Mouse (Mus musculus) brain, embryonic 18.5 days (tissue): Measurements from ENCODE around the gene Apbb2.
"Not testable (repeated sequence)": the region's sequence is repeated elsewhere in the genome, so short reads cannot be mapped to it uniquely, and the experiment has no call there.

Source experiments
- DNase-seq: peaks from one replicate; pipeline ENCODE4 v3.0.0-alpha.2; 2012; ENCODE audit warnings: low read depth, low spot score

Gene Apbb2

GRCm38 (mm10) chr5:66302085-66302815 lies 316.3 kb downstream of the Apbb2 start:
- DNase-seq = no peak

GRCm38 (mm10) chr5:66300576-66300975 lies 318.0 kb downstream of the Apbb2 start:
- DNase-seq = no peak

DNA sequence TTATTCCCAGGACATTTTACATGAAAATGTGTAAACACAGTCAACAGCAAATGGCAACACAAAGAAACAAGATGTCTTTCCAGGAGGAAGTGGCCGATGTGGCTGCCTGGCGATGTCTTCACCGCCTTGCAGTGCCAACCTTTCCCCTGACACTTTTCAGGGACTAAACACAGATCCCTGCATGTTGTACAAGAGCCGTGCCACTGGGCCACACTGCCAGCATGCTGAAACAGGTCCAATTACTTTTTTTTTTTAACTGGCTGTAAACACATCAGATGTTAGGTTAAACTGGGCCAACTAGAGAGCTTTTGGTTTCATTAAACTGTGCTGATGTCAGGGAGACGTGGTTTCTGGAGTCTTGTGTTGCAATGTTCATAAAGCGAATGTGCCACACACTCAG lies 319.7 kb downstream of the Apbb2 start:
- no peak for DNase-seq

GRCm38 (mm10) chr5:66296116-66296515 lies 322.5 kb downstream of the Apbb2 start:
- no peak for DNase-seq

GRCm38 (mm10) chr5:66294952-66295351 lies 323.6 kb downstream of the Apbb2 start:
- DNase-seq = no peak

DNA sequence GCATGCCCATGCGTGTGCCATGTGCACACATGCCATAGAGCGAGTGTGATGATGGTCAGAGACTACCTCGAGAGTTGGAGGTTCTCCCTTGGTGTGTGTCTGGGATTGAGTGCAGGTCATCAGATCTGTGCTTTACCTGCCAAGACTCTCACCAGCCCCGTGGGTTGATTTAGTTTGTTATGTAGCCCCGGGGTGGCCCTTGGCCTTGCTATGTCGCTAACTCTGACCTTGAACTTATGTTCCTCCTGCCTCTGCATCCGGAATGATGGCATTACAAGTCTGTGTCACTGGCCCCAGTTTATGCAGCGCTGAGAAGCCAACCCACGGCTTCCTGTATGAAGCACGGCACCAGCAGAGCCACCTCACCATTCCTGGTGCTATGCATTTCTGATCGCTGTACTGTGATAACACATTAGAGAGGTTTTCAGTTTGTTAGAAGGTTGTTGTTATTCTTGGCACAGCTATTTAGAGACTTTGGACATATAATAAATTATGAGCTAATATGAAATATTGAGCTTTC lies 324.4 kb downstream of the Apbb2 start:
- DNase-seq = no peak

DNA sequence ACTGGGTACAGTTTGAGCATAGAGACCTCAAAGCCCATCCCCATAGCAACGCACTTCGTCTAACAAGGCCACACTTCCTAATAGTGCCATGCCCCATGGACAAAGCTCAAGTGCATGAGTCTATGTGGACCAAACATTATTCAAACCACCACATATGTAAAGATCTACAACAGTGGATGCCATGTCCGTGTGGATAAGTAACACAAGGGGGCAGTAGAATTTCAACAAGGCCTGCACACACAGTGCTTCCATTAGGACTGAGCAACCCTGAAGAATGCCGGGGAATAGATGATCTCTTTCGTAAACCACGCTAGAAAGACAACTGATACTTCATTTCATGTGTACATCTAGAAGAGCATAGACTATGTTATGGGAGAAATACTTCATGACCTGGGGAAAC lies 337.8 kb downstream of the Apbb2 start:
- DNase-seq = no peak

DNA sequence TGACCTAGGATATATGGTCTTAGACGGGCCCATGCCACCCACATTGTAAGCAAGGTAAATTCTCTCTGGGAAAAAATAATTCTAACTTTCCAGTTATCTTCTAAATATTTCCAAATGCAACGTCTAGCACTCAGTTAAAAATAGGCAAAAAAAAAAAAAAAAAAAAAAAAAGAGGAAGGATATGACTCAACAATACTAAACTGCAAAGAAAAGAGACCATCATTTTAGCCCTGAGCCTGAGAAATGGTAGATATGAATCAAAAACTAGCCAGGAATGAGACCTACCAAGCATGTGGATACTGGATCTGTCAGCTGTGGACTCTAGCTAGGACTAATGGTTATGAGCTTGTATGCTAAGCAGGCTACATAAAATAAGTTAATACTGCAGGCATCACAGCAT lies 338.9 kb downstream of the Apbb2 start:
- DNase-seq = no peak

GRCm38 (mm10) chr5:66274417-66274816 lies 344.2 kb downstream of the Apbb2 start:
- DNase-seq = no peak

- DNase-seq = no peak
These were observed 347.4 kb downstream of the Apbb2 start for GRCm38 (mm10) chr5:66271141-66271540.

- DNase-seq = no peak
These were observed 349.0 kb downstream of the Apbb2 start for GRCm38 (mm10) chr5:66269616-66270015.

DNA sequence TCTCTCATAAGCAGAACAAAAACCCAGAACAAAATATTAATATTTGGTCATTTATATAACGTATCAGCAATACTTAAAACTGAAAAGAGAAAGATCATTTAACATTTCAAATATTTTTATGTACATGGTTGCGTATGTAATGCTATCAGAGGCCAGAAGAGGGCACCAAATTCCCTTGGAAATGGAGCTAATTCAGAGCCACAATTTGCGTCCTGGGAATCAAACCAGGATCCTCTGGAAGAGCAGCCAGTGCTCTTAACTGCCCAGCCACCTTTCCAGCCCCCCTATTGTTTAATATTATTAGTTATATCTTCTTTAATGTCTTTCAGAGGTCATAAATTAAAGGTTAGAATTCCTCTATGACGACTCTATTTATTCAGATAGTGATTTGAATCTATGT lies 355.2 kb downstream of the Apbb2 start:
- no peak for DNase-seq

DNA sequence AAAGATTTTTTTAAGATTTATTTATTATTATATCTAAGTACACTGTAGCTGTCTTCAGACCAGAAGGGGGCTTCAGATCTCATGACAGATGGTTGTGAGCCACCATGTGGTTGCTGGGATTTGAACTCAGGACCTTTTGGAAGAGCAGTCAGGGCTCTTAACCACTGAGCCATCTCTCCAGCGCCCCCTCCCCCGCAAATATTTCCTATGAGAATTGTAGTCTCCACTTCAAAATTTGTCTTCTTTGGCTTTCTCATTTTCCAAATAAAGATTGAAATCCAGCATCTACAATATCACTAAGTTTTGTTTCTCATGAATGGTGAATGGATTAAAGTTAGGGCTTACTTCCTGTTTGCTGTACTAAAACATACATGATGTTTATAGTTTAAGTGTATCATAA lies 356.1 kb downstream of the Apbb2 start:
- no peak for DNase-seq

GRCm38 (mm10) chr5:66259756-66260448 lies 358.7 kb downstream of the Apbb2 start, which contains the start of gene Nsun7:
TSS of gene Nsun7 (plus strand) at chr5:66259897.
- DNase-seq = peak; percentile 37

- not testable (repeated sequence) for DNase-seq
These were observed 359.2 kb downstream of the Apbb2 start for GRCm38 (mm10) chr5:66259431-66259755.

GRCm38 (mm10) chr5:66259000-66259399 lies 359.6 kb downstream of the Apbb2 start:
- no peak for DNase-seq

DNA sequence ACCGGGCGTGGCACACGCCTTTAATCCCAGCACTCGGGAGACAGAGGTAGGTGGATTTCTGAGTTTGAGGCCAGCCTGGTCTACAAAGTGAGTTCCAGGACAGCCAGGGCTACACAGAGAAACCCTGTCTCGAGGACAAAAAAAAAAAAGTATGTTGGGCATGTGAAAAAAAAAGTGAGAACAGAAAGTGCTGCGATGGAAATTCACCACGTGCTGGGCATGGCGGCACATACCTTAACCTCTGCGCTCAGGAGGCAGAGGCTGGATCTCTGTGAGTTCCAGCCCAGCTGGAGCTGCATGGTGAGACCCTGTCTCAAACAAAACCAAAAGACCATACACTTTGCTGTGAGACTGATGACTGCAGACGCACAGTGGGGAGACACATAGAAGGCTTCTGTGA lies 363.5 kb downstream of the Apbb2 start:
- no peak for DNase-seq

DNA sequence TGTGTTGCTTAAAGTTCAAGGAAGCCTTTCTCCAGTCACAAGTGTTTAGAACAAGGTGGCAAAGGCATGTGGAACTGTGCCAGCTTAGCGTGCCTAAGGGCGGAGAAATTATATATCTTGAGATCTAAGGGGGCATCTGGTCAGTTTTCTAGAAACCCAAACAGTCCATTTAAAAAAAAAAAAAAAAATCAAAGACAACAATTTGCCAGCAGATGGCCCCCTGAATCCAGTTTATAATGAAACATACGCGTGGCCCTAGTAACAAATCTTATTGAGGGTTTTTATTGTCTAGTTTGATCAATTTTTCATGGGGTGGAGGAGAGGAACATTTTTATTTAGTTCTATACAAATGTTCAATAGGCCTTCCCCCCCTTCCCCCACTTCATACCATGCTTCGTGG lies 365.4 kb downstream of the Apbb2 start:
- DNase-seq = no peak
